Mouse (Mus musculus) liver, adult 2 months (tissue): ENCODE data around the gene Actr5. TPM values are rescaled to one million over a fixed set of nuclear protein-coding genes. Genes with fewer than 3 reads are reported as not detected.

Experiments
- DNase-seq: peaks from one replicate; pipeline ENCODE4 v3.0.0-alpha.2; 2011; ENCODE audit warnings: low read depth, low spot score; ENCODE audit errors: extremely low read depth
- H3K27ac ChIP-seq: fragments of 200-500 bp; replicated peaks from 2 replicates; pipeline ENCODE4 v1.5.1; 2012; ENCODE audit warnings: low read depth, mild to moderate bottlenecking, control low read depth, inconsistent platforms, low read length; ENCODE audit not compliant: insufficient read depth
- H3K27me3 ChIP-seq: fragments of 200-500 bp; 2 replicates; pipeline ENCODE4 v1.6.1; 2012; ENCODE audit warnings: mild to moderate bottlenecking, moderate library complexity, low read length, inconsistent platforms; ENCODE audit not compliant: control insufficient read depth, insufficient read depth
- H3K36me3 ChIP-seq: fragments of 200-500 bp; 2 replicates; pipeline ENCODE4 v1.6.1; 2012; ENCODE audit warnings: low read length, inconsistent platforms; ENCODE audit not compliant: control insufficient read depth, insufficient read depth
- H3K4me1 ChIP-seq: fragments of 200-500 bp; 2 replicates; pipeline ENCODE4 v1.6.1; 2011; ENCODE audit warnings: low read length; ENCODE audit not compliant: control insufficient read depth, insufficient read depth
- H3K4me3 ChIP-seq: fragments of 200-500 bp; 2 replicates; pipeline ENCODE4 v1.5.1; 2011; ENCODE audit warnings: low read depth, mild to moderate bottlenecking, control low read depth, low read length, moderate library complexity; ENCODE audit not compliant: insufficient read depth
- H3K79me2 ChIP-seq: fragments of 200-500 bp; 2 replicates; pipeline ENCODE4 v1.6.1; 2012; ENCODE audit warnings: inconsistent platforms, mild to moderate bottlenecking, low read length, moderate library complexity; ENCODE audit not compliant: control insufficient read depth, insufficient read depth
- H3K9ac ChIP-seq: fragments of 200-500 bp; 2 replicates; pipeline ENCODE4 v1.6.1; 2012; ENCODE audit warnings: low read depth, mild to moderate bottlenecking, control low read depth, inconsistent platforms, low read length
- CTCF ChIP-seq: fragments of 200-500 bp; IDR thresholded peaks from 2 replicates; pipeline ENCODE4 v1.5.1; 2011; ENCODE audit warnings: low read depth, low read length, control low read depth
- POLR2A ChIP-seq: fragments of 200-500 bp; IDR thresholded peaks from 2 replicates; pipeline ENCODE4 v1.6.1; 2011; ENCODE audit warnings: low read length, control low read depth; ENCODE audit not compliant: insufficient read depth; ENCODE audit errors: extremely low read depth
- WGBS: fragments of 180-500 bp; shearing (Covaris S2); methylation state at CpG from one replicate; pipeline ENCODE4 v1.1.7; 2018; 5-methylcytosine and 5-hydroxymethylcytosine counted together
- polyA plus RNA-seq: library from polyadenylated mRNA; depleted of rRNA; stranded (reverse); fragments of >200 nt; gene quantifications from 2 replicates; pipeline ENCODE4 v1.2.3, GENCODE M21; 2012
- total RNA-seq: library from RNA; depleted of rRNA; stranded (reverse); fragments of >200 nt; gene quantifications from 2 replicates; pipeline ENCODE4 v1.2.3, GENCODE M21; 2014

Actr5 gene
- total and polyA plus RNA-seq, 2 experiments, result 4.6 to 6.3 TPM

DNA sequence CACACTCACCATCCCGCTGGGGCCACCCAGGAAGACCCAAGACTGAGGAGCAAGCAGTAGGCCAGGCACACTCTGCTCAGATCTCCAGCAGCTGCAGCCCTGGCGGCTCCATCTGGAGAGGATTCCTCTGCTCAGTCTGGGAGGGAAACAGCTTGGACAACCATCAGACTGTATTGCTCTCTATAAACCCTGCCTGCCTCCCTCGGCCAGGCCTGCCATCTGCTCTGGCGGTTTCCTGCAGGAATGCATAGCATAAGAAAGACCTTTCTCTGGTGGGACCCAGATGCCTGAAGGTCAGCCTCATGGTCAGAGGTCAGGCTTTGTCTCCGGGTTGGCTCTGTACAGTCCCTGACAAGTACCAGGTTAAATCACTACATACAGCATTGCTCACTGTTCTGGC is 33.4 kb upstream of the Actr5 start:
- Histone ChIP-seq H3K79me2 (no peaks in the 10 kb centered on the region), H3K27me3 (peaks cover under 1% of the 10 kb centered on the region; the same call in 1 of the 2 replicates), H3K27ac (no peak overlapping the region), H3K4me3 (no peak overlapping the region), H3K9ac (no peak overlapping the region), H3K4me1 (no peaks in the 10 kb centered on the region), H3K36me3 (no peaks in the 10 kb centered on the region)
- 59% methylated on average over 5 of the region's 5 CpGs for WGBS
- no peak for DNase-seq
- TF ChIP-seq POLR2A, result no peak
- no peak for TF ChIP-seq CTCF

DNA sequence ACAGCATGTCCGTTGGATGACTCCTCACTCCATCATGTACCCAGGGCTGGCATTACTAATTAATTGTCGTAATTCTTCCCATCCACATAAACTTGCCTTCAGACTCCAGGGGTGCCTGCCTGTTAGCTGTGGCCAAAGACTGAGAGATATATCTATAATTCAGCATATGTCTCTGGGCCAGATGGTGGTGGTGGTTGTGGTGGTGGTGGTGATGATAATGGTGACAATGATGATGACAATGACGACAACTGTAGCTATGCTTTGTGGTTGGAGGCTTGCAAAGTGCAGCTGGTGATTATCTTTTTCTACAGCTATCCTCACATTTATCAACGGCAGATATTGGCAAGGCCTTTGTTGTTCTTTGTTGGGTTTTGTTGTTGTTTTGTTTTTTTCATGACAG is 31.3 kb upstream of the Actr5 start:
- DNase-seq, result no peak
- Histone ChIP-seq H3K4me3 (no peak overlapping the region), H3K9ac (no peak overlapping the region), H3K4me1 (no peaks in the 10 kb centered on the region), H3K27me3 (no peaks in the 10 kb centered on the region; the same call in 1 of the 2 replicates), H3K27ac (no peak overlapping the region), H3K36me3 (no peaks in the 10 kb centered on the region), H3K79me2 (no peaks in the 10 kb centered on the region)
- WGBS, result 73% methylated on average over 4 of the region's 4 CpGs
- TF ChIP-seq CTCF, result no peak
- no peak for TF ChIP-seq POLR2A

DNA sequence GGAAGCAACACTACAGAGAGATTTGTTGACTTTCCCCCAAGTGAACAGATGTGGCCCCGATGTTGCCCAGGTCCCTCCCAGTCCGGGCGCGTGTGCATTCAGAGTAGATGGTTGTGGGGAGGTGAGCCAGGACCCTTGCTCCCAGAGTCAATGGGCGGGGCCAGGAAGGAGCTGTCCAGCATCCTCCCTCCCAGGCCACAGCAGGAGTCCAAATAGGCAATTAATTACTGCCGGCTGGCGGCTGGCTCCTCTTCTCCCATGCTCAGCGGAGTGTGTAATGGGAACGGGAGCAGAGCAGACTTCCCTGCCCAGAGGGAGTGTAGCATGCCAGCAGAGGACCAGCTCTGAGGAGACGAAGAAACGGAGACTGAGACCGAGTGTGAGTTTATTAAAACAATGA is 29.6 kb upstream of the Actr5 start:
- Histone ChIP-seq H3K36me3 (no peaks in the 10 kb centered on the region), H3K4me1 (no peaks in the 10 kb centered on the region), H3K4me3 (no peak overlapping the region), H3K9ac (no peak overlapping the region), H3K27me3 (no peaks in the 10 kb centered on the region; the same call in 1 of the 2 replicates), H3K79me2 (no peaks in the 10 kb centered on the region), H3K27ac (no peak overlapping the region)
- no peak for DNase-seq
- TF ChIP-seq CTCF (no peak), POLR2A (no peak)
- WGBS, result 4% methylated on average over 12 of the region's 12 CpGs

DNA sequence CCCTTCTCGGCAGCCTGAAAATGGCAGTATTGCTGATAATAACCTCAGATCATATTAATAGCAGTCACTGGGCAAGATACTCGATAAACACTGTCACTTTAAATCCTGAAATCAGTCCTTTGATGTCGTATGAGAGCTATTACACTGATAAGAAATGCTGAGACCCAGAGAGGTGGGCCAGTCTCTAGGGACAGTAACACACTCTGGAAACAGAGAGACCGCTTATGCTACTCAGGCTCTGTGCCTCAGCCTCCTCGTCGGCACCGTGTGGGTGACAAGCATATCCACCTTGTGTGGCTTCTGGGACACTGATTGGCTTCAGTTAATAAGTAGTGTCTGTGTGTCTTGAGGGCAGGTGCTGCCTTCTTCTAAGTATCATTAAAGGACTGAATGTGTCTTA is 29.1 kb upstream of the Actr5 start:
- no peaks in the 10 kb centered on the region for H3K4me1 ChIP-seq
- H3K27me3 ChIP-seq, result no peaks in the 10 kb centered on the region; the same call in 1 of the 2 replicates
- TF ChIP-seq POLR2A, result no peak
- TF ChIP-seq CTCF, result no peak
- H3K27ac ChIP-seq, result no peak overlapping the region
- no peaks in the 10 kb centered on the region for H3K36me3 ChIP-seq
- H3K4me3 ChIP-seq, result no peak overlapping the region
- H3K79me2 ChIP-seq, result no peaks in the 10 kb centered on the region
- WGBS, result 47% methylated on average over 7 of the region's 7 CpGs
- H3K9ac ChIP-seq, result no peak overlapping the region
- no peak for DNase-seq

DNA sequence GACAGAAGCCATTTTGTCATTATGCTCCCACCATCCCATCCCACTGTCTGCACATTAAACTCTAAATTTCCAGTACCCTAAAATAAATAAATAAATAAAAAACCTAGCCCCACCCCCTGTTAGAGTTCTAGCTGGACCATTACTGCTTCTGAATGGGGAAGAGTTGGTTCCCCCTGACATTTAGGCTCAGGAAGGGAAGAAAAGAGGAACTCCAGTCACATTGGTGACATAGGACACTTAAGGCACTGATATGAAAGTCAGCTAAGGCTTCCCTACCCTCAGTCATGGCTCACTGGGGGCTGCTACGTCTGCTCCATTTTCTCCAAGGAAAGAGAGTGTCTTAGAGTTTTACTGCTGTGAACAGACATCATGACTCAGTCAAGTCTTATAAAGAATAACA is 27.9 kb upstream of the Actr5 start:
- Histone ChIP-seq H3K27me3 (no peaks in the 10 kb centered on the region; the same call in 1 of the 2 replicates), H3K4me1 (no peaks in the 10 kb centered on the region), H3K27ac (no peak overlapping the region), H3K79me2 (no peaks in the 10 kb centered on the region), H3K9ac (no peak overlapping the region), H3K4me3 (no peak overlapping the region), H3K36me3 (no peaks in the 10 kb centered on the region)
- no peak for DNase-seq
- no peak for TF ChIP-seq CTCF
- TF ChIP-seq POLR2A, result no peak
- WGBS, result 40% methylated on average over 1 of the region's 1 CpGs

DNA sequence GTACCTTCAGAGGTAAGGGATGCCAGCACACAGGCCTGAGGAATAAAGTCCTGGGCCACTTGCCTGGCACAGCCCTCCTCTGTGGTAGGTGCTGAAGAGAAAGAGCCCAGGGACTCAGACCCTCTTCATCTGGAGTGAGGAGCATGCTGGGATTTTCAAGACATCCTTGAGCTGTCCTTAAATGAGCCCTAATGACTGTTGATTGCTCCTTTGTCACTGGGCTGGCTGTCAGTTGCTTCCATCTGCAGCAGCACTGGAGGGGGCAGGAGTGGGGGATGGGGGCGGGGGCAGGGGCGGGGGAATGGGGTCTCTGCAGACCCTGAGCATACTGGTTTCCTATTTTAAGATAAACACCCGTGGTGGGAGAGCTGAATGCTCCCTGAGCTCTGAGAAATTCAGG is 24.2 kb upstream of the Actr5 start:
- WGBS, result 31% methylated on average over 3 of the region's 3 CpGs
- H3K4me1 ChIP-seq, result no peaks in the 10 kb centered on the region
- H3K27ac ChIP-seq, result no peak overlapping the region
- H3K4me3 ChIP-seq, result no peak overlapping the region
- H3K36me3 ChIP-seq, result no peaks in the 10 kb centered on the region
- no peak overlapping the region for H3K9ac ChIP-seq
- DNase-seq, result no peak
- TF ChIP-seq POLR2A (no peak), CTCF (no peak)
- peaks cover 4% of the 10 kb centered on the region; the same call in 1 of the 2 replicates for H3K27me3 ChIP-seq
- H3K79me2 ChIP-seq, result no peaks in the 10 kb centered on the region
